Mouse (Mus musculus) ovary, postnatal 14 days (tissue): Measurements from ENCODE around the gene Mrps17.
"Not testable (repeated sequence)": the region's sequence is repeated elsewhere in the genome, so short reads cannot be mapped to it uniquely, and the experiment has no call there.

Experiments
- DNase-seq: peaks from one replicate; pipeline ENCODE4 v3.0.0; 2022; ENCODE audit warnings: low spot score

Gene Mrps17

GRCm38 (mm10) chr5:129715326-129715861, at the start of gene Mrps17:
Gene Mrps17 (plus strand): TSS chr5:129715497.
- DNase-seq = peak; percentile 83

GRCm38 (mm10) chr5:129666271-129666909, 48.9 kb upstream of the Mrps17 start:
- DNase-seq = no peak

GRCm38 (mm10) chr5:129667851-129668250, 47.4 kb upstream of the Mrps17 start:
- no peak for DNase-seq

GRCm38 (mm10) chr5:129669453-129670035, 45.8 kb upstream of the Mrps17 start:
- no peak for DNase-seq

GRCm38 (mm10) chr5:129670036-129670458, 45.2 kb upstream of the Mrps17 start, which contains the start of gene Zfp11:
Gene Zfp11 (minus strand): TSS chr5:129670099.
- DNase-seq = peak; percentile 81

GRCm38 (mm10) chr5:129685141-129685540, 30.2 kb upstream of the Mrps17 start:
- DNase-seq = not testable (repeated sequence)

- DNase-seq = no peak
Observed at GRCm38 (mm10) chr5:129687621-129688020, 27.7 kb upstream of the Mrps17 start.

- no peak for DNase-seq
Observed at GRCm38 (mm10) chr5:129690528-129690927, 24.8 kb upstream of the Mrps17 start.

GRCm38 (mm10) chr5:129700506-129700905, 14.8 kb upstream of the Mrps17 start:
- DNase-seq = no peak

GRCm38 (mm10) chr5:129701706-129702105, 13.6 kb upstream of the Mrps17 start:
- DNase-seq = no peak

GRCm38 (mm10) chr5:129703368-129703767, 11.9 kb upstream of the Mrps17 start:
- no peak for DNase-seq

GRCm38 (mm10) chr5:129708412-129708811, 6.9 kb upstream of the Mrps17 start, which contains the start of gene Sept14:
Gene Sept14 (minus strand): TSS chr5:129708512.
- no peak for DNase-seq

GRCm38 (mm10) chr5:129717016-129717415, 1.7 kb downstream of the Mrps17 start:
- DNase-seq = no peak

GRCm38 (mm10) chr5:129720176-129720575, 4.9 kb downstream of the Mrps17 start:
- DNase-seq = no peak

GRCm38 (mm10) chr5:129724268-129724667, 9.0 kb downstream of the Mrps17 start:
- no peak for DNase-seq

- DNase-seq = peak; percentile 98
Observed at GRCm38 (mm10) chr5:129724834-129725773, 9.8 kb downstream of the Mrps17 start, which contains the start of gene Nipsnap2. Gene Nipsnap2 (plus strand): TSS chr5:129725063.

- no peak for DNase-seq
Observed at GRCm38 (mm10) chr5:129725774-129726392, 10.6 kb downstream of the Mrps17 start.

GRCm38 (mm10) chr5:129726784-129727183, 11.5 kb downstream of the Mrps17 start:
- no peak for DNase-seq

- no peak for DNase-seq
Observed at GRCm38 (mm10) chr5:129729286-129729685, 14.0 kb downstream of the Mrps17 start.

- no peak for DNase-seq
Observed at GRCm38 (mm10) chr5:129730344-129730743, 15.0 kb downstream of the Mrps17 start.

- no peak for DNase-seq
Observed at GRCm38 (mm10) chr5:129731021-129731420, 15.7 kb downstream of the Mrps17 start.

GRCm38 (mm10) chr5:129740976-129741375, 25.7 kb downstream of the Mrps17 start:
- no peak for DNase-seq
